Mouse (Mus musculus) forebrain, postnatal 0 days (tissue): ENCODE results near the gene Snip1. TPM values are rescaled to one million over a fixed set of nuclear protein-coding genes. Genes with fewer than 3 reads are reported as not detected.

Experiments
- ATAC-seq: fragments of 200-750 bp; cut with Nextera tagmentation; 2 replicates; pipeline ENCODE4 v1.8.0; 2017; ENCODE audit warnings: mild to moderate bottlenecking, moderate library complexity
- DNase-seq: peaks from one replicate; pipeline ENCODE4 v3.0.0-alpha.2; 2015
- H3K27ac ChIP-seq: fragments of 300-500 bp; sonication (generic); 2 replicates; pipeline ENCODE4 v1.5.1; 2014; ENCODE audit warnings: low read depth, mild to moderate bottlenecking, antibody characterized with exemption, low read length, moderate library complexity, mixed read lengths
- H3K27me3 ChIP-seq: fragments of 300-500 bp; sonication (generic); 2 replicates; pipeline ENCODE4 v1.6.1; 2014; ENCODE audit warnings: mild to moderate bottlenecking, low read length, mixed read lengths; ENCODE audit not compliant: insufficient read depth
- H3K36me3 ChIP-seq: fragments of 300-500 bp; sonication (generic); 2 replicates; pipeline ENCODE4 v1.6.1; 2014; ENCODE audit warnings: mild to moderate bottlenecking, moderate library complexity; ENCODE audit not compliant: insufficient read depth
- H3K4me1 ChIP-seq: fragments of 300-500 bp; sonication (generic); 2 replicates; pipeline ENCODE4 v1.6.1; 2014; ENCODE audit warnings: antibody characterized with exemption; ENCODE audit not compliant: insufficient read depth
- H3K4me2 ChIP-seq: fragments of 300-500 bp; sonication (generic); 2 replicates; pipeline ENCODE4 v1.6.1; 2014; ENCODE audit warnings: low read depth, mild to moderate bottlenecking, moderate library complexity
- H3K4me3 ChIP-seq: fragments of 300-500 bp; sonication (generic); 2 replicates; pipeline ENCODE4 v1.5.1; 2014; ENCODE audit warnings: low read depth, low read length, mixed read lengths
- H3K9ac ChIP-seq: fragments of 300-500 bp; sonication (generic); 2 replicates; pipeline ENCODE4 v1.6.1; 2014; ENCODE audit warnings: mild to moderate bottlenecking
- H3K9me3 ChIP-seq: fragments of 300-500 bp; sonication (generic); 2 replicates; pipeline ENCODE4 v1.6.1; 2016; ENCODE audit warnings: low read length
- CTCF ChIP-seq: sonication (generic); IDR thresholded peaks from 2 replicates; pipeline ENCODE4 v1.5.1; 2016; ENCODE audit warnings: antibody characterized with exemption, control low read depth, low read depth
- WGBS: fragments of 180-500 bp; shearing (Covaris S2); extraction: QIAGEN DNeasy Blood & Tissue Kit; methylation state at CpG from one replicate; pipeline ENCODE4 v1.1.7; 2014; 5-methylcytosine and 5-hydroxymethylcytosine counted together
- polyA plus RNA-seq: library from polyadenylated mRNA; unstranded; fragments of >200 nt; fragmentation: Nextera tagmentation; extraction: Ambion mirVana; gene quantifications from 2 replicates; pipeline ENCODE4 v1.2.1, GENCODE M21; 2015
- total RNA-seq: library from RNA; depleted of rRNA; stranded (reverse); fragments of >200 nt; gene quantifications from 2 replicates; pipeline ENCODE4 v1.2.3, GENCODE M21; 2014

Gene Snip1
- total and polyA plus RNA-seq, 2 experiments from 2014 or later: 18.8 to 46.6 TPM

DNA sequence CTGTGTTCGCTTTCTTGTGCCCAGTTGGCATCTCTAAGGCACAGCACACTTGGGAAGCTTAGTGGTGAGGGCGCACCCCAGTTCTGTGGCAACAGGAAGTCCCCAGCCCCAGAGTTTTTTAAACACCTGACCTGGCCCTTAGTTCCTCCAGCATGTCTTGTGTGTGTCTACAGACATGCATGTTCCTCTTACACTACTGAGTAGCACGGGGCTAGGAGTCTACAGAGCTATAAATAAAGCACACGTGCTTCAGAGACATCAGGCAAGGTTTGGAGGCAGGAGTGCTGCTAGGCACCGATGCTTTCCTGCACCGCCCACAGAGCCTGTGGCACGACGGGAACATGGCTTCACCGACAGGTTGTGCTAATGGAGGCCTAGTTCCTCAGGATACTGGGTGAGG, 11.1 kb upstream of the Snip1 start:
- 93% methylated on average over 9 of the region's 9 CpGs for WGBS
- Histone ChIP-seq H3K9me3 (no peaks in the 10 kb centered on the region), H3K4me2 (no peak overlapping the region), H3K4me1 (no peaks in the 10 kb centered on the region), H3K27ac (no peak overlapping the region), H3K27me3 (no peaks in the 10 kb centered on the region), H3K9ac (no peak overlapping the region), H3K4me3 (no peak overlapping the region), H3K36me3 (peaks cover 54% of the 10 kb centered on the region)
- DNase-seq (no peak), ATAC-seq (no peak)
- TF ChIP-seq CTCF: no peak

DNA sequence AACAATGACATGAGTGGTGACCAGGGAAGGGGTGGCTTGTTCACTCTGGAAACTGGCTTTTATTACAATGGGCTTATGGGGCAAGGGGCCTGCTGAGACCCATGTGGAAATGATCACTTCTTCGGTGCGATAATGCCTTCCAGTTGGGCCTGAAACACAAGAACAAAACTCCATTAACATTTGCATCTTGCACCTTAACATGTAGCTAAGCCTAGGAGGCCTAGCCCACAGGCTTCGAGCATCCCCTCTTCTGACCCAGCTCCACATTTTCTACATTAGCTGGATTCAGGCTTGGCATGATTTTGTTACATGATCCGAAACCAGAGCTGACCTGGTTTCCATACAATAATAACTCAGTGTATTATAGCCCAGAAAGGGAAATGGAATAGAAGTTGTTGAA, 10.0 kb upstream of the Snip1 start:
- Histone ChIP-seq H3K9me3 (no peaks in the 10 kb centered on the region), H3K4me3 (no peak overlapping the region), H3K9ac (no peak overlapping the region), H3K27ac (no peak overlapping the region), H3K4me2 (no peak overlapping the region), H3K36me3 (peaks cover 46% of the 10 kb centered on the region), H3K27me3 (no peaks in the 10 kb centered on the region), H3K4me1 (no peaks in the 10 kb centered on the region)
- DNase-seq (no peak), ATAC-seq (no peak)
- no peak for TF ChIP-seq CTCF
- WGBS: 92% methylated on average over 4 of the region's 4 CpGs

DNA sequence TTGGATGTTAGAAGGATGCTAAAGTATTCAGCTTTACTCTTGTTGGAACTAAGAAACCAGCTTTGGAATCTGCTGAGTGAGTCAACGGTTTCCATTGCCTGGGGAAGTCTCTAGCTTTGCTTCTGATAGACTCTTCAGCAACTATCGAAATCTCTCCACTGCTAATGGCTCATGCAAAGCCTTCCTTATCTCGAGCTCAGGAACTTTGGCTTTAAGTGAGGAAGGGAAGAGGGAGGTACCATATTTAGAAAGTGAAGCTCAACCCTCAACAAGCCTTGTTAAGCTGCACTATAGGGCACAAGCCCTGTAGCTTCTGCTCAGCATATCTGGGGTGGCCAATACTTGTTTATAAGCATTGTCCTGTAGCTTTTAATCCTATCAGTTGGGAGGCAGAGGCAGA, 9.2 kb upstream of the Snip1 start:
- H3K27me3 ChIP-seq: no peaks in the 10 kb centered on the region
- peaks cover 38% of the 10 kb centered on the region for H3K36me3 ChIP-seq
- no peak overlapping the region for H3K27ac ChIP-seq
- ATAC-seq: no peak
- no peaks in the 10 kb centered on the region for H3K4me1 ChIP-seq
- no peak for DNase-seq
- H3K4me2 ChIP-seq: no peak overlapping the region
- no peaks in the 10 kb centered on the region for H3K9me3 ChIP-seq
- TF ChIP-seq CTCF: no peak
- 58% methylated on average over 3 of the region's 3 CpGs for WGBS
- no peak overlapping the region for H3K4me3 ChIP-seq
- H3K9ac ChIP-seq: no peak overlapping the region

DNA sequence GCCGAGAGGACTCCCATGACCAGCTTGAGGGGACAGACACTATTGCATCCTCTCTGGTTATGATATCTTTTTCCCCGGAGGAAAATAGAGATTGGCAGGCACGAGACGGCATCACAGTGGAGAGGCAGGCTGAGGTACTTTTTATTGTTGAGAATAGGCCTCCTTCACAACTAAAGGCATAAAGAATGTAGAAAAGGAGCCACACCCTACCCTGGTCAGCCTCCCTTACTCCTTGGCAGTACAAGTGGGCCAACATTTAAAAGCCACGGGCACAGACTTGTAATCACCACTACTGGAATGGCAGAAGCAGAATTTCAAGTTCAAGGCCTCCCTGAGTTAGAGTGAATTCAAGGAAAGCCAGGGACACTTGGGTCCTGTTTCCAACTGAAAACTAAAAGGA, 8.4 kb upstream of the Snip1 start:
- Histone ChIP-seq H3K4me1 (no peaks in the 10 kb centered on the region), H3K4me2 (no peak overlapping the region), H3K4me3 (no peak overlapping the region), H3K36me3 (peaks cover 32% of the 10 kb centered on the region), H3K9ac (no peak overlapping the region), H3K27ac (no peak overlapping the region), H3K9me3 (no peaks in the 10 kb centered on the region), H3K27me3 (no peaks in the 10 kb centered on the region)
- no peak for ATAC-seq
- TF ChIP-seq CTCF: no peak
- 56% methylated on average over 5 of the region's 5 CpGs for WGBS
- no peak for DNase-seq

GRCm38 (mm10) chr4:125059025-125059424, 7.4 kb upstream of the Snip1 start:
- WGBS: 1% methylated on average over 8 of the region's 8 CpGs
- DNase-seq: peak; percentile 64
- Histone ChIP-seq H3K9me3 (no peaks in the 10 kb centered on the region), H3K4me2 (peak overlapping the region; percentile 44), H3K27me3 (no peaks in the 10 kb centered on the region), H3K4me1 (no peaks in the 10 kb centered on the region), H3K9ac (no peak overlapping the region), H3K36me3 (peaks cover 22% of the 10 kb centered on the region), H3K4me3 (no peak overlapping the region), H3K27ac (no peak overlapping the region)
- TF ChIP-seq CTCF: peak; percentile 87
- ATAC-seq: peak; percentile 83

DNA sequence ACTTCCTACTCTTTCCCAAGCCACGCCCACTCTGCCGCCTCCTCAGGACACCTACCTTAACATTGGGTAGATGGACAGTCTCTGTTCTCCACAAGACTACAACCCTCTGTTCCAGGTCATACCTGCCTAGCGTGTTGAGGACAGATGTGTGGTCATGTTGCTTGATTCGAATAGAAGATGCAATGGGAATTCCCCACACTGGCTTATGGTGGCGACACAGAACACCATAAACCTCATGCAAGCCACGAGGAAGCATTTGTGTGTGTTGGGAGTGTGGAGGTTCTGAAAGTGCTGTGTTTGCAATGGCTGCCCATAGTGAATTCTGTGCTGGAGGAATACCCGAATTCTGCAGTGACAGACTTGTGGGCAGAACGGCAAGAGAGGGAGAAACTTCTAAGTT, 2.6 kb upstream of the Snip1 start:
- peaks cover 5% of the 10 kb centered on the region for H3K4me1 ChIP-seq
- TF ChIP-seq CTCF: no peak
- H3K4me2 ChIP-seq: no peak overlapping the region
- no peaks in the 10 kb centered on the region for H3K27me3 ChIP-seq
- DNase-seq: no peak
- no peak overlapping the region for H3K4me3 ChIP-seq
- H3K27ac ChIP-seq: no peak overlapping the region
- WGBS: 78% methylated on average over 8 of the region's 8 CpGs
- peaks cover 6% of the 10 kb centered on the region for H3K36me3 ChIP-seq
- no peaks in the 10 kb centered on the region for H3K9me3 ChIP-seq
- no peak overlapping the region for H3K9ac ChIP-seq
- ATAC-seq: no peak

DNA sequence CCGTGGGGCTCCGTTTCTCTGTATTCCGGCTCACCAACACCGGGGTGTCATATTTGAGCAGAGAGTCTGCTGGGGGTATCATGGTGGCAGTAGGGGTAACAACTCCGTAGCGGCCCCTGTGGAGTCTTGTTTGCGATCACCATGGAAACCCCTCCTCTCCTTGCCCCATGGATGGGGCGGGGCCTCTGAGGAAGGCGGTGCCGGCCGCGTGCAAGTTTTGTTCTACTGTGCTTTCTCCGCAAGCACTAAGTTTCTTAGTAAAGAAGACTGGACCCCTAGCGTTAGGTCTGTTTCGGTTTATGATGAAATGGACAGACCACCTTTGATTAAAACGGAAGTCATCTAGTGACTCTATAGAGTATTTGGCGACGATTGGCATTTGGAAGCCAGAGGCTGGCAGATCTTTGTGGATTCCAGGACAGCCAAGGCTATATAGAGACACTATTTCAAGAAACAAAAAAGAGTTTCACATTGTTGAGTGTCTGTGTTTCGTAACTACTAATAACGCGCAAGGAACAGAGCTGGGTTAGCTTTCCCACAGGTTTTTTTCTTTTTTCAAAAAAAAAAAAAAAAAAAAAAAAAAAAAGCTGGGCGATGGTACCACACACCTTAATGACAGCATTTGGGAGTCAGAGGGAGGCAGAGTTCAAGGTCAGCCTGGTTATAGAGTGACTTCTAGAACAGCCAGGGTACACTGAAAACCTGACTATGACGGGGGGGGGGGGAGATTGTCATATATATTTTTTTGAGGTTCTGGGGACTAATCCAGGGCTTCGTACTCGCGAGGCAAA, 760 bp upstream of the Snip1 start, which contains the start of gene Dnali1:
TSS of gene Dnali1 (minus strand) at position 187 of the 791 bp plus-strand sequence.
- 0 out of 2 replicates have a peak, but pooled peaks have one; percentile 3 for ATAC-seq
- no peak within 1 kb of the TSS for H3K27ac ChIP-seq
- 2% methylated on average over 26 of the region's 26 CpGs for whole genome bisulfite sequencing

More for the DNA sequence above, 760 bp upstream of the Snip1 start, which contains the start of gene Dnali1:
- peak within 1 kb of the TSS; percentile 86 for H3K4me3 ChIP-seq
- H3K4me1 ChIP-seq: peaks cover 5% of the 10 kb centered on the region
- H3K4me2 ChIP-seq: peak within 1 kb of the TSS; percentile 86
- H3K9me3 ChIP-seq: no peaks in the 10 kb centered on the region
- H3K27me3 ChIP-seq: no peaks in the 10 kb centered on the region
- peaks cover 23% of the 10 kb centered on the region for H3K36me3 ChIP-seq
- DNase-seq: peak; percentile 40
- TF ChIP-seq CTCF: no peak; the same call in 1 of the 2 replicates
- peak within 1 kb of the TSS; percentile 64 for H3K9ac ChIP-seq
